Mouse (Mus musculus) embryo, embryonic 10.5 days (tissue): ENCODE measurements at regions not wholly inside any gene's neighbourhood (a gene's known extent, or its start where the extent isn't known, plus 50 kb on each side); places are given as distances from the start of the nearest gene placed in this dataset.

Experiments used
- DNase-seq: peaks from one replicate; pipeline ENCODE4 v3.0.0-alpha.2; 2015; ENCODE audit warnings: low spot score

- DNase-seq: no peak
Observed at GRCm38 (mm10) chr9:85521342-85521741, 194.2 kb upstream of the Tent5a start.

- no peak for DNase-seq
Observed at GRCm38 (mm10) chr9:85520941-85521340, 193.8 kb upstream of the Tent5a start.

DNA sequence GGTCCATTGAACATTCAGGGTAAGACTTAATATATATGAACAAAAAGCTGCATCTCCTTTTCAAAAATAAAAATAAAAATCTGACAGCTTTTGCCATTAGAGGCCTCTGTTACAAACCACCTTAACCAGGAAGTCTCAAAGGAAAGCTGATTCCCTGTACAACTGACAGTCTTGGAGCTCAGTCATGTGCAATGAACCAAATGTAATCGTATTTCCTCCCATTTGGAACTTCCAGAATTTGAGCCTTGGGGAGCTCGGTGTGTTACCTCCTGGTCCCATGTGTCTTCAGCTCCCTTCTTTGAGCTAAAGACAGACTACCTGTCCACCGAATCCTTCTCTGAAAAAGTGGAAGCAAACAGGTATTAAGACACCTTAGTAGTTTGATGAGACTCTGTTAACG lies 171.9 kb upstream of the Tent5a start:
- no peak for DNase-seq

DNA sequence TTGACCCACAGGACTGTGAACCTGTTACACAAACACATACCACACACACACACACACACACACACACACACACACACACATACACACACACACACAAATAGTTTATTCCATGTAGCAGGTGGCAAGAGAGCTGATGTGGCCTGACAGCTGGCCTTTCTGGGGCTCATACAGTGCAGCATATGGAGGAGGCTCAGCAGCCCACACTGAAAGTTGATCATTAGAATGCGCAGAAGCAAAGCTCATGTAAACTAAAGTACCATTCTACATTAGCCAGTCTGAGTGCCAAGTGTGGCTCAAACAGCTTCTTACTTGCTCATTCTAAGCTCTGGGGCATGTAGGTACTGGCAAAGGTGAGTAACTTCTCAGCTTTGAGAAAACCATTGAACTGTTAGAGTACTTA lies 170.2 kb upstream of the Tent5a start:
- no peak for DNase-seq

DNA sequence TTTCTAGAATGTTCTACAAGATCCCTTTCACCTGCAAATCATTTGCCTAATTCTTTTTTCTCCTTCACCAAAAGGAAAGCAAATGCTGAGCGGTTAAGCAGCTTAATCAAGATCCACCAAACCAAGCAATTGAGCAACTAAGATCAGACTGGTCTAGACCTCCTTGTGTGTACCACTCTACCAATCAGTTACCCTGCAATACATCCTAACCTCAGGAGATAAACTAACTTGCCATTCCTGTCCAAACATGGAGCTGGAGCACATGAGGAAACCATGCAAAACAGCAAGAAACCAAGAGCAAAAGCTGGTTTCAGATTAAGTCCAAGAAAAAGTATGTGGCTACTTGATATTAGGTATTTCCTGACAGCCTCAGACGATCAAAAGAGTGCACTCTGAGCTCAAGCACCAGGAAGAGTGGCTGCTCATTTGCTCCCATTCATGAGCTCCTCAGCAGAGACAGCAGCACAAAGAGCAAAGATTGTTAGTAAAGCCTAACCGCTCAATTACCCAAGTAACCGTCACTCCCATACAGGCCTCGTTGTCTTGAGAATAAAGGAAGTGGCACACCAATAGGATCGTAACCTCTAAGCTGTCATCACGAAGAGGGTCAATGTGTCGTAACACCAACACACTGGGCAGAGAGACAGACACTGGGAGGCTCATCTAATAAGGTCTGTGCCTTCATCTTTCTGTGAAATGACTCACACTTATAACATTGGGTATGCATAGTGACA lies 169.5 kb upstream of the Tent5a start:
- peak; percentile 63 for DNase-seq

GRCm38 (mm10) chr9:85495056-85495455 lies 167.9 kb upstream of the Tent5a start:
- DNase-seq: no peak

DNA sequence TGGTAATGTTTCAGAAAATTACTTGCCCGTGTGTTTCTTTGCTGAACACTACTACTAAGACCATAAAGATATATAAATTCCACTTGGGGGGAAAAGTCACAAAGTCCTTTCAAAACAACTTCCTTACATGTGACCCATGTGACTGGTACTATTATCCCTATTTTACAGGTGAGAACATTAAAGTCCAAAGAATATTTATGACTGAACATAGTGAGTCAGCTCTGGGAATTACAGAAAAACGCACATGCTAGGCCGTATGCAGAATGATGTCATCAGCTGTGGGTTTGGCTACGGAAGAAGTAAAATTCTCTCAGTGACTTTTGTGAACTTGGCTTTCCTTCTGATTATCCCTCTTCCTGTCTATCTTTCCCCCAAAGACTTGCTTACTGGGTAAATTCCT lies 166.6 kb upstream of the Tent5a start:
- DNase-seq: no peak

GRCm38 (mm10) chr9:85490367-85490766 lies 163.2 kb upstream of the Tent5a start:
- no peak for DNase-seq

GRCm38 (mm10) chr9:85487915-85488314 lies 160.8 kb upstream of the Tent5a start:
- no peak for DNase-seq

DNA sequence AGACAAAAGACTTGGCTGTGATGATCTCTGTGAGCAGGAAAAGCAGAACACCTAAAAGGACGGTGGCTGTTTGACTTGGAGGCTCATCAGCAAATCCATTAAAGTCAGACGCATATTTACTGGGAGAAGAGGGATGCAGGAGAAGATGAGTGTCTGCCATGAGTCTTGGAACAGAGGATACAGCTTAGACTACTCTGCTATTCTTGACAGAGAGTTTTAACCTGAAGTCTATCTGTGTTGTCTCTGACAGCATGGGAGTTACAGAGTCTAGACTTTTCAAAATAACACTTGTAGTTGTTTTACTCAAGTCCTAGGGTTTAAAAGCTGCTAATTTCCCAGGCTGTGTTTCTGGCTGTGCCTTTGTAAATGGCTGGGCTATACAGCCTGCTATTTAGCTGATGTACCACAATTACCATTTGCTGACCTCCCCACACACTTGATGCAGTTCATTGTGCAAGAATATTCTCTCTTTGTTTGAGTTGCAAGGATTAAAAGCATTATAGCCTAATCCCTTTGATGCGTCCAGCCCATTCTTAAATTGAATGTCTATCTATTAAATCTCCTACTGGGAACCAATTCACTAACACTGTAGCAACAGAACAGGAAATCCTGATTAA lies 160.0 kb upstream of the Tent5a start:
- DNase-seq: no peak

- DNase-seq: no peak
Observed at GRCm38 (mm10) chr9:85485749-85486148, 158.6 kb upstream of the Tent5a start.

- DNase-seq: no peak
Observed at GRCm38 (mm10) chr9:85483248-85483647, 156.1 kb upstream of the Tent5a start.

DNA sequence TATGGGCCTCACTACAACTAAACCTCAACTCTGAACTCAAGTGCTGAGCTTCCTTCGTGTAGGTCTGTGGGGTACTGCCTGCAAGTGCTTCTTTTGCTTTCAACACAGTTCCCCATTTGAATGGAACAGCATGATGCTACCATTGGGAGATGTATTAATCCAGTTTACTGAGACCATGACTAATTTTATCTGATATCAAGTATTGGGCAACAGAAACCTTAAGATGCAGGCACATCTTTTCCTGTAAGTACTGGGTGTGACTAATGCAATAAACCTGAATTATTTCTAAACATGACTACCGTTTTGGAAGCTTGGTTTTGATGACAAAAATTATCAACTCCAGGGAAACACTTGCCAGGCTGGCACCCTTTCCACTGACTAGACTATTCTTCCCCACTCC lies 153.4 kb upstream of the Tent5a start:
- no peak for DNase-seq

DNA sequence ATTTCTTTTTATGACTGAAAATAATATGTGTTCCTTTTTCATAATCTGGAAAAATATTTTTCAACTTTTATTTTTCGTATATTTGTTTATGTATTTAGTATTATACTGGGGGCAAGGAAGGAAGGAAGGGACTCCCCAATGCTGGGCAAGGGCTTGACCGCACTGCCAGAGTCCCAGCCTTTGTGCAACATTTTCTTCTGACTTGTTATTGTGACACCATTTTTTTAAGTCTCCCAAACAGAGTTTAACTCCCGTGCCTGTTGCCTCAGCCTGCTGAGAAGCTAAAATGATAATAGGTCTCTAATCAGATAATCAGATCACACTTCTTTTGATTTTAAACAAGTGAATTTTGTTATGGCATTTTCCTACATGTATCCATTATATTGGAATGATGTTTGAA lies 148.1 kb upstream of the Tent5a start:
- DNase-seq: no peak

DNA sequence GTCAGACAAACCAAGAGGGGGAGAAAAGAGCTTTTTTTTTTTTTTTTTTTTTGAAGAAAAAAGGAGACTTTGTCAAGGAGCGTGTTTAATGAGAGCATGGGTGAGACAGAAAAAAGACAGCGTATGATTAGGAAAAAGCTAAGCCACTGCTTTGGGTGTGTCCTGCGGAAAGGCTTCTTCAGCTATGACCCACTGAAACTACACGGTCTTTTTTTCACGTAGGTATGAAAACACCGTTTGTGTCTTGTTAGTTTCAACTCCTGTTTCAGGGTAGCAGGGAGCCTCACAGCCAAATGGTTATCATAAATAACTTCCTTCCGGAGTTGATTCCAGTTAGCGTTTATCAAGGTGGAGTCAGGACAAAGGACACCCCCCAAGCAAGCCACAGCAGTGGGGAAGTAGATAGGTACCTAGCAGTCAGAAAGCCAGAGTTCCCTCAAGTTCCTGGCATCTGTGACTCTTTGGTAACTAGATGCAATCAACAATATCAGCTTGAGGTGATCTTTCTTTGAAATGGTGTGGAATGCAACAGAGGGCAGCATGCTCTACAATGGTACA lies 143.2 kb upstream of the Tent5a start:
- no peak for DNase-seq

- no peak for DNase-seq
Observed at GRCm38 (mm10) chr9:85469288-85469687, 142.1 kb upstream of the Tent5a start.

GRCm38 (mm10) chr9:85466671-85467070 lies 139.5 kb upstream of the Tent5a start:
- no peak for DNase-seq

- no peak for DNase-seq
Observed at GRCm38 (mm10) chr9:85459062-85459805, 132.1 kb upstream of the Tent5a start.

GRCm38 (mm10) chr9:85458356-85458755 lies 131.2 kb upstream of the Tent5a start:
- no peak for DNase-seq

DNA sequence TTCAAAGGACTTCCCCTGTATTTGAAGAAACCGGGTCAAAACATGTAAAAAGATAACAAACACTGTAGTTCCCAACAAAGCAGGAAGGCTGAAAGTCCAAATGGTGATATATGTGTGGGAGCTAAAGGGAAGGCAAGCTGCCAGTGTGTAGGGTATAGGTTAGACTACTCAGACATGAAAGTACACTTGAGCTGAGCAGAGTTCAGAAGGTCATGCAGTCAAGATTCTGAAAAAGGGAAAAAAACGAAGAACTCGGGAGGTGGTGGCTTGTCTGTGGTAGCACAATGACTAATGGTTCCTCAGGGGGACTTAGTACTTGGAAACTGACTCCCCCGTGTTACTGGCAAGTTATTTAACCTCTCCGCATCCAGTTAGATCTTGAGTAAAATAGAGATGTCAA lies 130.3 kb upstream of the Tent5a start:
- DNase-seq: peak; percentile 22

DNA sequence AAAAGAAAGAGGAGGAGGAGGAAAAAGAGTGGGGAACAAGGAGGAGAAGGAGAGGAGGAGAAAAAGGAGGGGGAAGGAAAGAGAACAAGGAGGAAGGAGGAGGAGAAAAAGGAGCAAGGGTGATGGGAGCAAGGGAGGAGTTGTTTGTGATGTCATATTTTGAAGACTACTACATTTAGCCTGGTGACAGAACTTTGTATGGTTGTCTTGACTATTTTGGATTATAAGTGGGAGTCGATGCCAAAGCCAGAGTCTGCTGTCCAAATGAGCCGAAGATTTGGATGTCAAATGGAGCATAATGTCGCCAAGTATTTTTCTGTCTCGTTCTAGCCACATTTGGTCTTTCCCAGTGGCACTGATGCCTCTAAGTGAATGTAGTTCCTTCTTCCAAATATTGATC lies 128.2 kb upstream of the Tent5a start:
- DNase-seq: no peak

GRCm38 (mm10) chr9:85452196-85452857 lies 125.2 kb upstream of the Tent5a start:
- DNase-seq: no peak
